Mouse (Mus musculus) myocyte (in vitro differentiated cells): ENCODE measurements around the gene Pkm. TPM values are rescaled to one million over a fixed set of nuclear protein-coding genes. Genes with fewer than 3 reads are reported as not detected.
A peak's percentile ranks its signal among the peaks of the same experiment; 100 is the strongest.

ENCODE experiments used
- H3K27me3 ChIP-seq: one replicate; pipeline ENCODE4 v1.6.1; 2011; ENCODE audit not compliant: control insufficient read depth, insufficient read depth, insufficient read length
- H3K36me3 ChIP-seq: one replicate; pipeline ENCODE4 v1.6.1; 2011; ENCODE audit not compliant: control insufficient read depth, insufficient read depth
- H3K4me2 ChIP-seq: one replicate; pipeline ENCODE4 v1.6.1; 2011; ENCODE audit warnings: low read depth, control low read depth
- H3K4me3 ChIP-seq: one replicate; pipeline ENCODE4 v1.5.1; 2011; ENCODE audit warnings: mild to moderate bottlenecking, control low read depth, moderate library complexity
- H3K79me2 ChIP-seq: one replicate; pipeline ENCODE4 v1.6.1; 2011; ENCODE audit not compliant: control insufficient read depth, insufficient read depth
- H3ac ChIP-seq: one replicate; pipeline ENCODE4 v1.6.1; 2011; ENCODE audit not compliant: control insufficient read depth, insufficient read length
- CEBPB ChIP-seq: IDR thresholded peaks from 2 replicates; pipeline ENCODE4 v1.6.1; 2011; ENCODE audit warnings: mild to moderate bottlenecking, moderate library complexity; ENCODE audit not compliant: poor library complexity, insufficient read depth, severe bottlenecking
- E2F4 ChIP-seq: IDR thresholded peaks from one replicate; pipeline ENCODE4 v1.6.1; 2011; ENCODE audit warnings: mild to moderate bottlenecking, control low read depth, moderate library complexity; ENCODE audit not compliant: insufficient read depth
- MAX ChIP-seq: IDR thresholded peaks from one replicate; pipeline ENCODE4 v1.6.1; 2011; ENCODE audit warnings: low read depth, mild to moderate bottlenecking, control low read depth
- MYOD1 ChIP-seq, 3 experiments: IDR thresholded peaks; one replicate each; pipeline ENCODE4 v1.6.1; 2011; ENCODE audit warnings: control low read depth in 2 of 3, low read depth in 2 of 3, mild to moderate bottlenecking in 2 of 3, moderate library complexity in 1 of 3; ENCODE audit not compliant: insufficient read length in 2 of 3, control insufficient read depth in 1 of 3
- MYOG ChIP-seq, 3 experiments: IDR thresholded peaks; one replicate each; pipeline ENCODE4 v1.6.1; 2011; ENCODE audit warnings: control low read depth in 2 of 3, low read depth in 2 of 3, mild to moderate bottlenecking in 2 of 3; ENCODE audit not compliant: insufficient read length in 2 of 3, control insufficient read depth in 1 of 3, insufficient read depth in 1 of 3
- POLR2A ChIP-seq: IDR thresholded peaks from one replicate; pipeline ENCODE4 v1.6.1; 2011; ENCODE audit warnings: low read depth, mild to moderate bottlenecking, control low read depth, moderate library complexity; ENCODE audit not compliant: insufficient read length
- POLR2AphosphoS2 ChIP-seq: IDR thresholded peaks from one replicate; pipeline ENCODE4 v1.6.1; 2011; ENCODE audit warnings: low read depth, control low read depth; ENCODE audit not compliant: insufficient read length
- REST ChIP-seq: IDR thresholded peaks from one replicate; pipeline ENCODE4 v1.6.1; 2011; ENCODE audit warnings: mild to moderate bottlenecking, control low read depth, moderate library complexity; ENCODE audit not compliant: insufficient read depth, insufficient read length
- SRF ChIP-seq: IDR thresholded peaks from one replicate; pipeline ENCODE4 v1.6.1; 2011; ENCODE audit warnings: low read depth; ENCODE audit not compliant: control insufficient read depth, insufficient read length
- TCF12 ChIP-seq: IDR thresholded peaks from one replicate; pipeline ENCODE4 v1.6.1; 2011; ENCODE audit warnings: mild to moderate bottlenecking, control low read depth; ENCODE audit not compliant: poor library complexity, insufficient read depth, severe bottlenecking
- TCF3 ChIP-seq: IDR thresholded peaks from one replicate; pipeline ENCODE4 v1.6.1; 2011; ENCODE audit warnings: low read depth, control low read depth; ENCODE audit not compliant: insufficient read length
- USF1 ChIP-seq: IDR thresholded peaks from one replicate; pipeline ENCODE4 v1.6.1; 2011; ENCODE audit warnings: low read depth, mild to moderate bottlenecking, control low read depth, moderate library complexity
- polyA plus RNA-seq: library from polyadenylated mRNA; unstranded; fragments of >200 nt; fragmentation: generic; extraction: Trizol; gene quantifications from one replicate; pipeline ENCODE4 v1.2.1, GENCODE M21; 2012; ENCODE audit warnings: missing spikeins

The Pkm gene
- polyA plus RNA-seq, 1 experiment = 3,717 TPM

- TF ChIP-seq CEBPB (no peak), MYOG (IDR thresholded peaks at IDR 0.05; ENCODE audit: control insufficient read depth in 1 of 3, insufficient read depth in 1 of 3, insufficient read length in 2 of 3, low read depth in 2 of 3) (peak in 2 of 3 experiments; percentile 64 to 89), MYOD1 (IDR thresholded peaks at IDR 0.05; ENCODE audit: control insufficient read depth in 1 of 3, insufficient read length in 2 of 3, low read depth in 2 of 3) (peak in 2 of 3 experiments; percentile 58 to 86), SRF (peak; percentile 26), POLR2AphosphoS2 (peak; percentile 39)
- H3K36me3 ChIP-seq = peaks cover 36% of the 10 kb centered on the region
Observed at GRCm38 (mm10) chr9:59660421-59660820, 4.3 kb downstream of the Pkm start.

GRCm38 (mm10) chr9:59661298-59661975 lies 5.3 kb downstream of the Pkm start:
- H3K4me2 ChIP-seq = peak overlapping the region; percentile 91
- H3ac ChIP-seq = no peak overlapping the region
- TF ChIP-seq REST (no peak), POLR2AphosphoS2 (peak; percentile 51), MYOD1 (IDR thresholded peaks at IDR 0.05; ENCODE audit: control insufficient read depth in 1 of 3, insufficient read length in 2 of 3, low read depth in 2 of 3) (no peak)

More at GRCm38 (mm10) chr9:59660421-59660820, 4.3 kb downstream of the Pkm start:
- no peaks in the 10 kb centered on the region for H3K27me3 ChIP-seq
- no peak overlapping the region for H3ac ChIP-seq
- peak overlapping the region; percentile 91 for H3K4me2 ChIP-seq
- H3K79me2 ChIP-seq = peaks cover 96% of the 10 kb centered on the region
- H3K4me3 ChIP-seq = peak overlapping the region; percentile 95

GRCm38 (mm10) chr9:59663226-59663625 lies 7.1 kb downstream of the Pkm start:
- peak overlapping the region; percentile 91 for H3K4me2 ChIP-seq
- no peaks in the 10 kb centered on the region for H3K27me3 ChIP-seq
- peaks cover 57% of the 10 kb centered on the region for H3K36me3 ChIP-seq
- no peak overlapping the region for H3K4me3 ChIP-seq
- H3K79me2 ChIP-seq = peaks cover 95% of the 10 kb centered on the region
- no peak for TF ChIP-seq MYOG (IDR thresholded peaks at IDR 0.05; ENCODE audit: control insufficient read depth in 1 of 3, insufficient read depth in 1 of 3, insufficient read length in 2 of 3, low read depth in 2 of 3)
- no peak for TF ChIP-seq MYOD1 (IDR thresholded peaks at IDR 0.05; ENCODE audit: control insufficient read depth in 1 of 3, insufficient read length in 2 of 3, low read depth in 2 of 3)
- no peak for TF ChIP-seq POLR2AphosphoS2
- TF ChIP-seq MAX = no peak
- TF ChIP-seq SRF = no peak
- no peak for TF ChIP-seq USF1
- no peak for TF ChIP-seq E2F4
- no peak for TF ChIP-seq REST
- TF ChIP-seq POLR2A = no peak
- TF ChIP-seq CEBPB = no peak
- no peak for TF ChIP-seq TCF12
- TF ChIP-seq TCF3 = no peak
- no peak overlapping the region for H3ac ChIP-seq

More at GRCm38 (mm10) chr9:59661298-59661975, 5.3 kb downstream of the Pkm start:
- Histone ChIP-seq H3K4me3 (peak overlapping the region; percentile 95), H3K36me3 (peaks cover 46% of the 10 kb centered on the region), H3K27me3 (no peaks in the 10 kb centered on the region), H3K79me2 (peaks cover 96% of the 10 kb centered on the region)

- H3K4me2 ChIP-seq = peak overlapping the region; percentile 91
Observed at GRCm38 (mm10) chr9:59663957-59664356, 7.8 kb downstream of the Pkm start.

GRCm38 (mm10) chr9:59664664-59665256 lies 8.6 kb downstream of the Pkm start:
- Histone ChIP-seq H3K79me2 (peaks cover 86% of the 10 kb centered on the region), H3K4me3 (no peak overlapping the region), H3K27me3 (no peaks in the 10 kb centered on the region), H3K4me2 (peak overlapping the region; percentile 91), H3K36me3 (peaks cover 68% of the 10 kb centered on the region), H3ac (no peak overlapping the region)
- TF ChIP-seq MAX (no peak), MYOD1 (IDR thresholded peaks at IDR 0.05; ENCODE audit: control insufficient read depth in 1 of 3, insufficient read length in 2 of 3, low read depth in 2 of 3) (no peak), POLR2A (no peak), POLR2AphosphoS2 (no peak), MYOG (IDR thresholded peaks at IDR 0.05; ENCODE audit: control insufficient read depth in 1 of 3, insufficient read depth in 1 of 3, insufficient read length in 2 of 3, low read depth in 2 of 3) (no peak), E2F4 (no peak), TCF3 (no peak), SRF (no peak)

More at GRCm38 (mm10) chr9:59663957-59664356, 7.8 kb downstream of the Pkm start:
- TF ChIP-seq TCF12 (no peak), USF1 (no peak), POLR2AphosphoS2 (no peak), MYOD1 (IDR thresholded peaks at IDR 0.05; ENCODE audit: control insufficient read depth in 1 of 3, insufficient read length in 2 of 3, low read depth in 2 of 3) (no peak)
- Histone ChIP-seq H3K27me3 (no peaks in the 10 kb centered on the region), H3ac (no peak overlapping the region), H3K79me2 (peaks cover 94% of the 10 kb centered on the region), H3K4me3 (no peak overlapping the region), H3K36me3 (peaks cover 62% of the 10 kb centered on the region)
